Mouse (Mus musculus) gastrocnemius, postnatal 10 days (tissue): Measurements from ENCODE around the gene Fbxo28. TPM values are rescaled to one million over a fixed set of nuclear protein-coding genes. Genes with fewer than 3 reads are reported as not detected.

Experiments used
- DNase-seq: peaks from one replicate; pipeline ENCODE4 v3.0.0; 2021; ENCODE audit warnings: mixed read lengths
- total RNA-seq, 2 experiments: library from RNA; stranded (reverse); gene quantifications; 2 replicates each; pipeline ENCODE4 v1.2.3; 2021

Fbxo28 gene
- total RNA-seq, 2 experiments from 2014 or later: 16.8 to 23.5 TPM

DNA sequence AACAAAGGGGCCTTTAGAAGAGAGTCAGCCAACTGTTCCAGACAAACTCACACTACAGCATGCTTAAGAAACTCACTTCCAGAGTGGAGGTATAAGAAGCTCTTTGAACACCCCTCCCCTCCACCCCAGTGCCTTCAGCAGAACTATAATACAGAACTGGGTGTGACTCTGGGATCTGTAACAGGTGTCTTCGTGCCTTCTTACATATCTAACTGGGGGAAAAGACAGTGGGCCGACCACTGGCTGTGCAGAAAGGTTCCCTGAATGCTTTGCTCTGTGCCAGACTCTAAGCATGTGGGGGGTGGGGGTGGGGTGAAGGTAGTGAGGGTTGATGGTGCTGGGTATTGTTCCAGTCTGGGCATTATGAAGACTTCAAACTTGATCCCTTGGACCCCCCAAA lies 52.8 kb downstream of the Fbxo28 start:
- no peak for DNase-seq

DNA sequence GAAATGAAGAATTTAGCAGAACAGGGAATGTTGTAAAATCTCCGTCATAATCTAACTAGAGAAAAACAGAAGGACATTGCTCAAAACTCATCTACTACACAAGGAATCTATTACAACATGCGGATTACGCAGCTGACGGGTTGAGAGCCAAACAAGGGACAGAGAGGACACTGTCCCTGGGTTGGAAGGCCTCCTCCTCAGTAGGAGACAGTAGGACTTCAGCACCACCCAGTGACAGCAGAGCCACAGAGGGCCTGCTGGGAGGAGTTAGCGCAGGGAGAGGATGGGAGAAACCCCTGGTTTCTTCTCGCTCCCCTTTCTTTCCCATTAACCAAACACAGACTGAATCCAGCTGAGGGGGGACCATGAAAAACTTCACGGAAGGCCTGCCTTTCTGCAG lies 53.6 kb downstream of the Fbxo28 start:
- no peak for DNase-seq

DNA sequence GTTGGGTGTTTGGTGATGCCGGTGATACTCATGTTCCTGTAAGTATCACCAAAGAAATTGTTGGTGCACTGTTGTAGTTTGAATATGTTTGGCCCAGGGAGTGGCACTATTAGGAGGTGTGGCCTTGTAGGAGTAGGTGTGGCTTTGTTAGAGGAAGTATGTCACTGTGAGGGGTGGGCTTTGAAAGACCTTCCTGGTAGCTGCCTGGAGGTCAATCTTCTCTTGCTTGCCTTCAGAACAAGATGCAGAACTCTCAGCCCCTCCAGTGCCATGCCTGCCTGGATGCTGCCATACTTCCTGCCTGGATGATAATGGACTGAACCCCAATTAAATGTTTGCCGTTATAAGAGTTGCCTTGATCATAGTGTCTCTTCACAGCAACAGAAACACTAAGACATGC lies 56.6 kb downstream of the Fbxo28 start:
- DNase-seq: no peak

DNA sequence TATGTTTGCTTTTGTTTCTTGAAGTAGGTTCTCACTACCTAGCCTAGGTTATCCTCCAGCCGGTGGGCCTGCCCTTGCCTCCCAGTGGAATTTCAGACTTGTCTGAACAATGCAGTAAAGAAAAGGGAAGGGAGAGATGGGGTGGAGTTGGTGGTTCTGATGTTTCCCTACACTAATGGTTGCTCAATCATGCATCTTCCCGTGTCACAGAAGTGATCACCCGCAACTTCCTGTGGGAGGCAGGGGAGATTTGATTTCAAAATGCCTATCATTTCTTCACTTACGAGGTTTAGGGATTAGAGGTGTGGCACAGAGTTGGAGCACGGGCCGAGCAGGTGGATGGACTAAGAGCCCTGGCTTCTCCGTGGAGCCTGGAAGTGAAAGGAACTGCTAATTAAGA lies 58.2 kb downstream of the Fbxo28 start:
- no peak for DNase-seq

DNA sequence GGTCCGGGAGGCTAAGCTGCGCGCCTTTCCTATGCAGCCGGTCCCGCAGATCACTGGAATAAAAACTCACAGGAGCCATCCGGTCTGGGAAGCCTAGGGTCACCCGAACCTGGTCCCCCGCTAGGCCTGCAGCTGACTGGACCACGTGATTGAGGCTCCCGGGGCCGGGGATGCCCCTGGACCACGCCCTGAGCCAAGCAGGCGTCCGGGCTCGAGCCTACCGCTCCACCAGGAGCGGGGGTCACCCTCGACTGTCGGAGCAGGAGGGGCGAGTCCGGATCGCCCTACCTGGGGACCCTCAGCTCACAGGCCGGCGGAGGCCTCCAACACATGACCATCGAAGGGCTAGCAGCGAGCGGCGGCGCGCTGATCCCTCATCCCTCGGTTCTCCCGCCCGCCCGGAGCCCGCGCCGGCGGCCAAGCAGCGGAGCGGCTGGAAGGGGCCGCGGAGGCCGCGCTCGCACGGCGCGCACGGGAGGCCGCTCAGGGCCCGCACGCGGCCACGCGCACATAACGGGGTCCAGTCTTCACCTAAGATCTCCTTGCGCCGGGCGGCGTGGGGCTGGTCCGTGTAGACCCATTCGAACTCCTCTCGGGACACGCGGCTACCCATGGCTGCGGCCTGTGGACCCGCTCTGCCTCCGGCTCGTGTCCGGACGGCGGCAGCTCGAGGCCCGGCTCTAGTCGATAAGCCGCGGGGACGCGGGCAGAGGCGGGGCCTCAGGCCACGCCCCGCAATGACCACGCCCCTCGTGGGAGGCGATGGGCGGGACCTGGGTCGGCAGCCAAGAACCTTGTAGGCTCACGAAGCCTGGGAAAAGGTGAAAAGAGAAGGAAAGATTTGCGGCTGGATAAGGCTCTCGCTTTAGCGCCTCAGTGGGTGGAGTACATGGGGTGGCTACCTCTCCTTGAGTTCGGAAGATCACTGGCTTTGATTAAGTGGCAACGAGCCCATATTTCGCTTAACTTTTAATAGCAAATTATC lies 59.0 kb downstream of the Fbxo28 start, which contains the start of gene Degs1:
TSS of gene Degs1 (minus strand) at position 714 of the 985 bp plus-strand sequence.
- peak; percentile 95 for DNase-seq

DNA sequence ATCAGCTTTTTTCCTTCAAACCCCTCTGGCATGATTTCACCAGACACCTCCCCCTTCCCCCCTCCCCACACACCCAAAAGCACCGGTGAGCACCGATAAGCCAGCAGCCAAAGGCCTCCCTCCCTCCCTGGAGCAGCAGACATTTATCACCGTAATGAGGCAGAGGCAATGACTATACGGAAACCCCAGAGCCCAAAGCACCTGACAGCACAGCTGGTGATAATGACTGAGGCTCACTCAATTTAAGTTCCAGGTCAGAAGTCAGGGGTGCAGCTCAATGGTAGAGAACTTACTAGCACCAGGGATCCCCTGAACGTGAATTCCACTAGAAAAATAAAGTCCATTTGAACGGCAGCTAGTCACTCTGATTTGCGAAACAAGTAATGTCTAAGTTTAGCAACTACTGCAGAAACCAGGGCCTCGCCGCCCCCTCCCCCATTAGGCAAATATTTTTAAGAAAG lies 60.1 kb downstream of the Fbxo28 start:
- DNase-seq: no peak

DNA sequence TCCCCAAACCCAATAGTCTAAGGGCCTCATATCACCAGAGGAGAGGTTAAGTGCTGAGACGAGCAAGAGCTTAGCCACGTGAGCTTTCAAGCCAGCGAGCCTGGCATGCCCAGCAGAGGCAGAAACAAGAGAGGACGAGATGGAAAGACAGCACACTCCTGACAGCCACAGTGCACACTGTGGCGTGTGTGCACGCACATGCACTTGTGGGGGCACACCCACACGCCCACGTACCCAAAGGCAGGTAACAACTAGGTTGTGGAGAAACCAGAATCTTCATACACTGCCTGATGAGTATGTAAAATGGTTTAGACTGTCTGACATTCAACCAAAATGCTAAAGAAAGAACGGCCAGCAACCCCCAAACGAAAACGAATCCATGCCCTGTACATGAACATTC lies 60.9 kb downstream of the Fbxo28 start:
- DNase-seq: no peak

DNA sequence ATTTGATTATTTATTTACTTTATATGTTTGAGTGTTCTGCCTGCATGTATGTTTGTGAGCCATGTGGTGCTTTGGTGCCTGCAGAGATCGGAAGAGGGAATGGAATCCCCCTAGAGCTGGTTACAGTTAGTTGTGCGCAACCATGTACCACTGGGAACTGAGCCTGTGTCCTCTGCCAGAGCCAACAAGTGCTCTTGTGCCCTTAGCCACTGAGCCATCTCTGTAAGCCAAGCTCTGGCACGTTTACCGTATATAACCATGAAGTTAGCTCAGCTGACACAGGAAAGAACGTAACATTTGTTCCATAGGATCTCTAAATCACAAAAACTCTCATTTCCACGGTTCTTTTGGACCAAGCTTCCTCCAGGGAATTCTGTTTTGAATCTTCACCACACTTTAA lies 61.4 kb downstream of the Fbxo28 start:
- DNase-seq: no peak

DNA sequence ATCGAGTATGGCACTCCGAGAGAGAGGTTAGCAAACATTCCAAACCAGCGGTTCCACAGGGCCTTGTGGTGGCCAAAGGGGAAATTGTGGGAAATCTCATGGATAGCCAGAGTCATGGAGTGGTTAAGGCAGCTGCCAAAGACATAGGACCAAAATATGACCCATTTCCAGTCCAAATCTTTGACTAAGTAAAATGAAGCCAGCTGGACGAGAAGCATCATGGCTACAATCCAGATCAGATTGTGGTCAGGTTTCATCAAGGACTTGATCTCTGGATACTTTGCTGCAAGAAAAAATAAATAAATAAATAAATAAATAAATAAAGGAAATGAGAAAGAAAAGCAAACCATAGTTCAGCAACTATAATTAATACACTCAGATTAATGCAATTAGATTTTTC lies 62.0 kb downstream of the Fbxo28 start:
- no peak for DNase-seq

DNA sequence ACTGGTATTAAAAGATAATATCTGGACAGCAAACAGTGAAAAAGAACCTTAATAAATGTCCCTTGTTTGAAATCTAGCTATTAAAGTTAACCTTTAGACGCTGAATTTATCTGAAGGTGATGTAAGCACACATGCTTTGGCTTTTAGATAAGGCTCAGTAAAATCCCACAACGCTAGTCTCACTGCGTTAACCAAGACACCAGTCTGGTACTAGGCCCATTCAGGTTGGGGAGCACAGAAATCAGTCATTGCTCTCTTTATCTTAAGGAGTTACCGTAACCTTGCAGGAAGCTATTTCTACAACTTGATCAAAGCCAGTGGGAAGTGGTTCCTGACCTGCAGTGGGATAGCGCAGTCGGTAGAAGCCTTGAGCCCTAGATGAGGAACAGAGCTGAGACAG lies 66.3 kb downstream of the Fbxo28 start:
- no peak for DNase-seq

DNA sequence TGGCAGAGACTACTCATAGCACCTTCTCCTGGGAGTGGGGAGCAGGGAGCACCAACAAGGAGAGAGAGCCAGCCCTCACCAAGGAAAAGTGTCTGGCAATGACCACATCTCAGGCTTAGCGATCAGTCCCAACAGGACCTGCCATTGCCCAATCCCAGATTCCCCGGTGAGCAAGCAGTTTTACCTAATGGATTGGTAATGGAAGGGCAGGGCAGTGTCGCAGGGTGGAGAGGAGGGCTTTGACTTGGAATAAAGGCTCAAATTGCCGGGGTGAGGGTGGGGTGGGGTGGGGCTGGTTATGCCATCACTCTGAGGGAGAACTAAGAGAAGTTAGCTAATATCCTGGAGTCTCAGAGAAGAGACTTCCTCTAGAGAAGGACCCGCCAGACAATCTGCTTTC lies 69.8 kb downstream of the Fbxo28 start:
- no peak for DNase-seq

DNA sequence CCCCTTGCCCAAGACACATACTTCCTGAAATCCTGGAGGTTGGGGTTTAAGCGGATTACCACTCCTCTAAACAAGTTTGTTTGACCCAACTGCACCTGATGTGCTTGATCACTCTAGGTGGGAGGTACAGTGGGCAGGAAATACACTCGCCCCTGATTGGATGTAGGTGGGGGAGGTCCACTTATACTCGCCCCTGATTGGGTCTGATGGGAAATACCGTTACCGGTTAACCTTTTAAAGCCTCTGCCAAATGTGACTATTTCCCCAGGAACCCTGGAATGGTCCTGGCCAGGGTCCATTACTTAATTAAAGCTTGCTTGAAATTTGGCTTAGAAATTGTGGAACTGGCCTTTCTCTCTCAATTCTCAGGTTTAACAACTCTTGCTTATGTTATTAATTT lies 70.3 kb downstream of the Fbxo28 start:
- DNase-seq: no peak

DNA sequence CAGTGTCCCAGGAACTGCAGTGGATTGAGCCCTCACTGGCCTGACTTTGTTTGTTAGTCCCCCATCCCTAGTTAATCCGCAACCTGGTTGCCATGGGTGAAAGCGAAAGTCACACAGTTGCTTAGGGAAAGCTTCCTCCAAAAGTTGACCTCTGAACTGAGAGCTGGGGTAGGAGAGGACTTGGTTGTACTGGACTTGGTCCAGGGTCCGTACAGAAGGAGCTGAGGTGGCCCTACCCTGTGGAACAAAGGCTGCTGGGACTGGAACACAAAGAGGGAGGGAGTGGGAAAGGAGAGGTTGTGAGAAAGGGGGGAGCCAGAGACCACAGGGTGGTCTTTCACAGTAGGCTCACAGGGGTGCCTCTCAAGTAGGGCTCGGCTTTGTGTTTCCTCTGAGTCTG lies 73.1 kb downstream of the Fbxo28 start:
- DNase-seq: no peak

DNA sequence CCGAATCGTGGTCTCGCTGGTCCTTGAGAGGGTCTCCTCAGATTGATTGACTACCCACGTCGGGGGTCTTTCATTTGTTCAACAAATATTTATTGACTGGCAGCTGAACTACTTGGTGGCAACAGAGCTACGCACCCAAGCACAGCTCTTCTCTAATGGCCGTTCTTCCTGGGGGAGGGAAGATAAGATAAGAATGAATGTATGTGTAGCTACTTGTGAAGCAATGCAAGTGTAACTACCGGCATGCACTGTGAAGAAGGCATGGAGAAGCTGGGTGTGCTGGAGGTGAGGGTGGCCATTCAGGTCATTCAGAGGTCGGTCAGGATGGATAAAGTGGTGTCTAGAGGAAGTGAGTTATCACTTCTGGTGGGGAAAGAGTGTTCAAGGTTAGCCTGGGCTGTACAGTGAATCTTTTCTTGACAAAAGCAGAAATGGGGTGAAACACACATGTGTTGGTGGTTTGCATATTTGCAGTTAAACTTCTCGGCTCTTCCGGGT lies 75.4 kb downstream of the Fbxo28 start:
- DNase-seq: no peak

Other genes starting within 250 kb of the Fbxo28 start
- 10 to 100 TPM; 37.9 to 41.8 TPM for gene Srp9, start 216.9 kb downstream of the Fbxo28 start, total RNA-seq
- not detected for gene Vmn1r1, start 177.1 kb downstream of the Fbxo28 start, total RNA-seq
- gene Degs1, start 58.8 kb downstream of the Fbxo28 start, total RNA-seq: 10 to 100 TPM; 31.9 to 41.5 TPM
- gene Trp53bp2, start 67.5 kb upstream of the Fbxo28 start, total RNA-seq: 10 to 100 TPM; 14.2 to 14.5 TPM
- gene Capn2, start 176.0 kb upstream of the Fbxo28 start, total RNA-seq: 10 to 100 TPM; 79.2 to 87.6 TPM
- gene Capn8, start 223.4 kb upstream of the Fbxo28 start, total RNA-seq: not detected